Mouse (Mus musculus) hindbrain, postnatal 0 days (tissue): ENCODE data around the gene Zp1. TPM values are rescaled to one million over a fixed set of nuclear protein-coding genes. Genes with fewer than 3 reads are reported as not detected.

Experiments
- ATAC-seq: fragments of 200-750 bp; cut with Nextera tagmentation; 2 replicates; pipeline ENCODE4 v1.8.0; 2017; ENCODE audit warnings: mild to moderate bottlenecking, moderate TSS enrichment, moderate library complexity
- DNase-seq: peaks from one replicate; pipeline ENCODE4 v3.0.0-alpha.2; 2015; ENCODE audit warnings: low spot score
- H3K27ac ChIP-seq: fragments of 300-500 bp; sonication (generic); 2 replicates; pipeline ENCODE4 v1.5.1; 2014; ENCODE audit warnings: mild to moderate bottlenecking
- H3K27me3 ChIP-seq: fragments of 300-500 bp; sonication (generic); 2 replicates; pipeline ENCODE4 v1.6.1; 2014; ENCODE audit warnings: low read length, mixed read lengths; ENCODE audit not compliant: insufficient read depth
- H3K36me3 ChIP-seq: fragments of 300-500 bp; sonication (generic); 2 replicates; pipeline ENCODE4 v1.6.1; 2014; ENCODE audit warnings: low read length, mixed read lengths; ENCODE audit not compliant: insufficient read depth
- H3K4me1 ChIP-seq: fragments of 300-500 bp; sonication (generic); 2 replicates; pipeline ENCODE4 v1.6.1; 2014; ENCODE audit warnings: antibody characterized with exemption, low read length, mixed read lengths; ENCODE audit not compliant: insufficient read depth
- H3K4me2 ChIP-seq: fragments of 300-500 bp; sonication (generic); 2 replicates; pipeline ENCODE4 v1.6.1; 2014; ENCODE audit warnings: low read depth, mild to moderate bottlenecking, low read length, moderate library complexity, mixed read lengths
- H3K4me3 ChIP-seq: fragments of 300-500 bp; sonication (generic); 2 replicates; pipeline ENCODE4 v1.5.1; 2014; ENCODE audit warnings: low read length
- H3K9ac ChIP-seq: fragments of 300-500 bp; sonication (generic); replicated peaks from 2 replicates; pipeline ENCODE4 v1.6.1; 2014; ENCODE audit warnings: mild to moderate bottlenecking, low read length, moderate library complexity, mixed read lengths
- H3K9me3 ChIP-seq: fragments of 300-500 bp; sonication (generic); 2 replicates; pipeline ENCODE4 v1.6.1; 2016; ENCODE audit warnings: low read length, mixed read lengths
- CTCF ChIP-seq: IDR thresholded peaks from 2 replicates; pipeline ENCODE4 v1.5.1; 2016; ENCODE audit warnings: antibody characterized with exemption, control low read depth, low read depth
- WGBS: fragments of 180-500 bp; shearing (Covaris S2); extraction: QIAGEN DNeasy Blood & Tissue Kit; methylation state at CpG from one replicate; pipeline ENCODE4 v1.1.7; 2014; 5-methylcytosine and 5-hydroxymethylcytosine counted together
- polyA plus RNA-seq: library from polyadenylated mRNA; unstranded; fragments of >200 nt; fragmentation: Nextera tagmentation; extraction: Ambion mirVana; gene quantifications from 2 replicates; pipeline ENCODE4 v1.2.1, GENCODE M21; 2015
- total RNA-seq: library from RNA; depleted of rRNA; stranded (reverse); fragments of >200 nt; gene quantifications from 2 replicates; pipeline ENCODE4 v1.2.3, GENCODE M21; 2014; rRNA removed

The Zp1 gene
- total and polyA plus RNA-seq, 2 experiments from 2014 or later, result 0.60 to 1.2 TPM

DNA sequence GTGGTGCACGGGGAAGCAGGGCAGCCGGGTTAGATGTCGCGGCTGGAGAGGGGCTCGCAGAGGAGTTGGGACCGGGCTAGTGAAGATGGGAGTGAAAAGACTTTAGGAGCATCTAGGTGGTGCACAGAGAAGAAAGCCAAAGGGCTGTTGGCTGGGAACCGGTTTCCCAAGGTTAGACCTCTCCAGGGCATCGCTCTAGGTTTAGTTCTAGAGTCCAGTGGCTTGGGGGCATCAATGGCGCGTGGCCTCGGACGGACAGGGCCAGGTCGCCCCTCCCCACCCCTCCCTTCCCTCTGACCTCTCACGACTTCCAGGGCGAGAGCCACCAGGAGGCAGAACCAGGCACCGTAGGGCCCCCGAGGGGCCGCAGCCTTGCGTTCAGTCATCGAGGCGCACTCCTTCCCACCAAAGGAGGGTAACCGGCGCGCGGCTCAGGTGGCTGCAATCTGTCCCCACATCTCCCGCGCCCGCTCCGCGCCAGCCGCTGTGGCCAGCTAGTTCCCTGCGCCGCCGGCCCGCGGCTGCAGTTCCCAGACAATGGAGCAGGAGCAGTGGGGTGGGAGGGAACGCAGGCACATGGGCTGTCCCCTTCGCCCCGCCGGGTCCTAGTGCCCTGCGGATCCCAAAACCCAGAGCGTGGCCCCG is 51.1 kb downstream of the Zp1 start:
- Histone ChIP-seq H3K9ac (peak overlapping the region; percentile 90), H3K9me3 (no peaks in the 10 kb centered on the region), H3K27me3 (no peaks in the 10 kb centered on the region), H3K36me3 (peaks cover 52% of the 10 kb centered on the region), H3K4me1 (peaks cover 10% of the 10 kb centered on the region), H3K4me3 (peak overlapping the region; percentile 73), H3K27ac (peak overlapping the region; percentile 87), H3K4me2 (peak overlapping the region; percentile 73)
- DNase-seq (peak; percentile 91), ATAC-seq (peak; percentile 93)
- WGBS, result 0% methylated on average over 39 of the region's 43 CpGs
- TF ChIP-seq CTCF, result peak; percentile 25

DNA sequence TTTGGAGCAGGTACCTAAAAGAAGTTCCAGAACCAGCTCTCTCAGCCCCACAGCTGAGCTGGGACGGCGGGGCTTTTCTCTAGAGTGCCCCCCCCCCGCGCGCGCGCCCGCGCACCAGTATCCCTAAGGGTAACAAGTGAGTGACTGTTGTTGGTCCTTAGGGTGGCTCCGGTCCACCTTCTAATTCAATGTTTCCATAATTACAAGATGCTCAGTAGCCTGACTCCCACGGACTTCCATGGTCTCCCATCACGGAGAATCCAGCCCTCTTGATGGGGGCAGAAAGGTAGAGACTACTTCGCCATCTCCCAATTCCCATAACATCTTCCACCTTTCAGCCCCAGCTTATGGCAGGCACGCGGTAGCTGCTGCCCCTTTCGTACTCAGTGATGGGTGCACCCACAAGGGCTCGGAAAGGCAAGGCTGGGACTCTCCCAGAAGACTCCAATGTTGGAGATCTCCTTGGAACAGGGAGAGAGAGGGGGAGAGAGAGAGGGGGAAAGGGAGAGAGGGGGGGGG is 51.8 kb downstream of the Zp1 start:
- peaks cover 52% of the 10 kb centered on the region for H3K36me3 ChIP-seq
- DNase-seq, result peak; percentile 41
- peak; percentile 46 for ATAC-seq

DNA sequence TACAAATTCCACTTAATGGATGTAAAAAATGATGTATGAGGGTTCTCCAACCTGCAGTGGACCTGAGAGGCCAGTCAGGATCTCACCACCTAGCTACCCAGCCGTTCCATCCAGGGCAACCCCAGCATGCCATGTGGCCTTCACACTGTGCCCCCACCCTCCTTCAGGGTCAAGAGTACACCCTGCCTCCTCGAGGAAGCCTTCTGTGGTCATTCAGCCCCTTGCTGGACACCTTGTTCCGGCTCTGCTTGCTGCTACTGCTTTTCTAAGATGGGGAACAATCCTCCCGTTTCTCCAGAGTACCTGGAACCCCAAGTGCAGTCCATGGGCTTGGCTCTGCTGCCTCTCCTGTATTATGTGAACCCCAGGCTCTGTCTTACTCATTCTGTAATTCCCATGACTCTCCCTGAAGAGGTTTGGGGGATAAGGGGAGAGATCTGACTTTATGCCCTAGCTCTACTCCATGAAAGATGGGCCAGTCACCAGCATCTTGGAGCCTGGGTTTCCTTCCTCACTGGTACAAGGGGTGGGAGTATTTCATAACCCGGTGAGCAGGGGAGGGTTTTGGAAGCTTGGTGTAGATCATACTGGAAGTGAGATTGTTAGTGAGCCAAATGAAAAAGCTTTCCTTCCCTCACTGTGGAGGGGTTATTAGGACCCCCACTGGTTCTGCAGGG is 52.3 kb downstream of the Zp1 start:
- Histone ChIP-seq H3K36me3 (peaks cover 52% of the 10 kb centered on the region), H3K4me3 (peak overlapping the region; percentile 73), H3K9ac (peak overlapping the region; percentile 90), H3K4me2 (peak overlapping the region; percentile 73), H3K9me3 (no peaks in the 10 kb centered on the region), H3K27me3 (no peaks in the 10 kb centered on the region), H3K4me1 (peaks cover 10% of the 10 kb centered on the region), H3K27ac (peak overlapping the region; percentile 87; the same call in 1 of the 2 replicates)
- TF ChIP-seq CTCF, result no peak
- ATAC-seq (no peak), DNase-seq (no peak)
- 18% methylated on average over 5 of the region's 5 CpGs for WGBS

More for the DNA sequence above, 51.8 kb downstream of the Zp1 start:
- no peaks in the 10 kb centered on the region for H3K27me3 ChIP-seq
- H3K4me3 ChIP-seq, result peak overlapping the region; percentile 73
- peaks cover 10% of the 10 kb centered on the region for H3K4me1 ChIP-seq
- no peak; the same call in 1 of the 2 replicates for TF ChIP-seq CTCF
- H3K4me2 ChIP-seq, result peak overlapping the region; percentile 73
- WGBS, result under 1% methylated on average over 17 of the region's 17 CpGs
- no peaks in the 10 kb centered on the region for H3K9me3 ChIP-seq
- H3K9ac ChIP-seq, result peak overlapping the region; percentile 90
- H3K27ac ChIP-seq, result peak overlapping the region; percentile 87

DNA sequence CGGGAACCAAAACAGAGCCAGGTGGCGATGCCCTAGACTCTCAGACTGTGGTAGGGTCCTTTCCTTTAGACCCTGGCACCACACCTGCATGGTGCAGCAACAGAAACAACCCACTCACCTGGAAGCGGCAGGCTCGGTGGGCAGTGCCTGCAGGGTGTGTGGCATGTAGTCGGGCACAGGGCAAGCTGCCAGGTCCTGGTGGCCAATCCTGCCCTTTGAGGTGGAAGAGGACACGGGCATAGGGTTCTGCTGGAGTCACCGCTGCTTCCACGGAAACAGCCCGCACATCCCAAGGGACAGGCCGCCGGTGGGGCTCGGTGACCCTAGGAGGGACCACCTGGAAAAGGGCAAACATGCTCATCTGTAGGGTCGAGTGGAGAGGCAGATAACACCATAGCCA is 54.1 kb downstream of the Zp1 start:
- WGBS, result 81% methylated on average over 13 of the region's 13 CpGs
- Histone ChIP-seq H3K4me1 (peaks cover 10% of the 10 kb centered on the region), H3K27me3 (no peaks in the 10 kb centered on the region), H3K36me3 (peaks cover 52% of the 10 kb centered on the region), H3K4me2 (no peak overlapping the region), H3K9me3 (no peaks in the 10 kb centered on the region), H3K9ac (no peak overlapping the region), H3K4me3 (no peak overlapping the region), H3K27ac (no peak overlapping the region)
- ATAC-seq (no peak), DNase-seq (no peak)
- no peak for TF ChIP-seq CTCF

Other genes with a start within 250 kb of the Zp1 start
- gene Pga5, start 242.6 kb downstream of the Zp1 start, total RNA-seq, result not detected in 2 replicates
- not detected in 2 replicates for gene Pga5, start 242.6 kb downstream of the Zp1 start, polyA plus RNA-seq
- gene Vps37c, start 231.9 kb downstream of the Zp1 start, total RNA-seq, result 29.8 and 30.7 TPM in 2 replicates
- gene Vps37c, start 231.9 kb downstream of the Zp1 start, polyA plus RNA-seq, result 25.8 and 27.2 TPM in 2 replicates
- gene Cd5, start 181.6 kb downstream of the Zp1 start, total RNA-seq, result 0.68 TPM in 1 of 2 replicates, not detected in the other
- gene Cd5, start 181.6 kb downstream of the Zp1 start, polyA plus RNA-seq, result 0.26 and 0.32 TPM in 2 replicates
- not detected in 2 replicates for gene Cd6, start 90.6 kb downstream of the Zp1 start, total RNA-seq
- gene Cd6, start 90.6 kb downstream of the Zp1 start, polyA plus RNA-seq, result 0.08 TPM in 1 of 2 replicates, not detected in the other
- 1.5 and 1.9 TPM in 2 replicates for gene Slc15a3, start 80.9 kb downstream of the Zp1 start, total RNA-seq
- 0.21 and 0.78 TPM in 2 replicates for gene Slc15a3, start 80.9 kb downstream of the Zp1 start, polyA plus RNA-seq
- gene Tmem132a, start 50.7 kb downstream of the Zp1 start, total RNA-seq, result 358 and 359 TPM in 2 replicates
- 131 and 141 TPM in 2 replicates for gene Tmem132a, start 50.7 kb downstream of the Zp1 start, polyA plus RNA-seq
- 25.3 and 27.9 TPM in 2 replicates for gene Tmem109, start 38.6 kb downstream of the Zp1 start, total RNA-seq
- 35.1 and 37.4 TPM in 2 replicates for gene Tmem109, start 38.6 kb downstream of the Zp1 start, polyA plus RNA-seq
- 351 and 368 TPM in 2 replicates for gene Prpf19, start 25.4 kb downstream of the Zp1 start, total RNA-seq
- 37.5 and 40.3 TPM in 2 replicates for gene Prpf19, start 25.4 kb downstream of the Zp1 start, polyA plus RNA-seq
- 0.47 and 1.1 TPM in 2 replicates for gene Ptgdr2, start 16.5 kb upstream of the Zp1 start, total RNA-seq
- gene Ptgdr2, start 16.5 kb upstream of the Zp1 start, polyA plus RNA-seq, result 0.11 and 0.16 TPM in 2 replicates
- 5.3 and 5.4 TPM in 2 replicates for gene Ccdc86, start 28.6 kb upstream of the Zp1 start, total RNA-seq
- gene Ccdc86, start 28.6 kb upstream of the Zp1 start, polyA plus RNA-seq, result 14.2 and 15.1 TPM in 2 replicates
- not detected in 2 replicates for gene Ms4a10, start 54.0 kb upstream of the Zp1 start, total RNA-seq
- not detected in 2 replicates for gene Ms4a10, start 54.0 kb upstream of the Zp1 start, polyA plus RNA-seq
- not detected in 2 replicates for gene Ms4a15, start 72.6 kb upstream of the Zp1 start, total RNA-seq
- gene Ms4a15, start 72.6 kb upstream of the Zp1 start, polyA plus RNA-seq, result not detected in 2 replicates
- not detected in 2 replicates for gene Ms4a18, start 97.4 kb upstream of the Zp1 start, total RNA-seq
- not detected in 2 replicates for gene Ms4a18, start 97.4 kb upstream of the Zp1 start, polyA plus RNA-seq
- gene Ms4a8a, start 160.5 kb upstream of the Zp1 start, total RNA-seq, result not detected in 2 replicates
- gene Ms4a8a, start 160.5 kb upstream of the Zp1 start, polyA plus RNA-seq, result not detected in 2 replicates
- not detected in 2 replicates for gene 1700017D01Rik, start 210.2 kb upstream of the Zp1 start, total RNA-seq
- gene 1700017D01Rik, start 210.2 kb upstream of the Zp1 start, polyA plus RNA-seq, result not detected in 2 replicates
- not detected in 2 replicates for gene 1700025F22Rik, start 244.7 kb upstream of the Zp1 start, total RNA-seq
- not detected in 2 replicates for gene 1700025F22Rik, start 244.7 kb upstream of the Zp1 start, polyA plus RNA-seq